Mouse (Mus musculus) bone marrow, adult 2 months (tissue): ENCODE data around the gene Gpr85.

Source experiments
- CTCF ChIP-seq: fragments of 200-500 bp; IDR thresholded peaks from 2 replicates; pipeline ENCODE4 v1.5.1; 2011; ENCODE audit warnings: low read length, control low read depth; ENCODE audit not compliant: control insufficient read depth, insufficient read depth
- POLR2A ChIP-seq: fragments of 200-500 bp; IDR thresholded peaks from 2 replicates; pipeline ENCODE4 v1.6.1; 2011; ENCODE audit warnings: low read depth, mild to moderate bottlenecking, control low read depth, low read length, borderline replicate concordance; ENCODE audit not compliant: control insufficient read depth

DNA sequence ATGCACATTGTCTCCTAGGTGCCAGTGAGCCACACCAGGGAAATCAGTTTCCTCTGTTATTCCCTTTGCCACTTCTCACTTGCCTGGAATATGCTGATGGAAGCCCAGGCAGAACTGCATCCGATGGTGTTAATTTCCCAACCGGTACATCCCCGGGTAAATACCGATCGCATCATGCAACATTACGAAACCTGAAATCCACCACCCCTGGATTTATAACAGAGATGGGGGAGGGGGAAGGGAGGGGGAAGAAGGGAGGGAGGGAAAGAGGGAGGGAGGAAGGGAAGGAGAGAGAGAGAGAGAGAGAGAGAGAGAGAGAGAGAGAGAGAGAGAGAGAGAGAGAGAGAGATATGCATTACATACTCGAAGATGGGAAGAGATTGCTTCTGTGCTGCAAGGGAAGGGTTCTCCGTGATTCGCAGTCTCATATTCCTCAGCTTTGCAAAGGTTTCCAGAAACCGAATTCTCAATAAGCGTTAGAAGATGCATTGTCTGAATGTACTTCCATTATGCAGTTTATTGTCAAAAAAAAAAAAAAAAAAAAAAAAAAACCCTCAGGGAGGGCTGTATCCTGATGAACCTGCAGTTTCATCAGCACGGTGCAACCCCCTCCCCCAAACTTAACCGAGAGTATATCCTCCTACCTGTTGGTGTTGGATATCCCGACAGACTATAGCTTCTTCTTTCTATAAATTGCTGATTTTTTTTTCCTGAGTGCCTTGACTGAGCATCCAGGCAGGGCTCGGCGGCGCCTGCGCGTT, 1.6 kb downstream of the Gpr85 start:
- TF ChIP-seq CTCF (no peak), POLR2A (no peak)
